In genomic region chr5:128432422-128432821, GRCm38 (mm10) we compare ENCODE assay signal across 9 mouse cellular contexts. TPM values are rescaled to one million over a fixed set of nuclear protein-coding genes. Genes with fewer than 3 reads are reported as not detected.
A peak's percentile ranks its signal among the peaks of the same experiment; 100 is the strongest.
DNase-seq lines count a peak whose midpoint lies in the region; ATAC-seq lines count a peak whose summit lies in the region.
"Had no signal": no experiment of that assay in that cellular context is flagged by ENCODE, and none has a peak within 500 bp of the region (broad histone marks: within the 10 kb centered on the region; RNA-seq: fewer than 3 reads in every experiment).

No protein-coding gene starts in this region.

- H3K9me3 ChIP-seq in lung, embryonic 15.5 days = no peaks in the 10 kb centered on the region
- H3K9me3 ChIP-seq in forebrain, embryonic 14.5 days (replicated peaks; ENCODE audit: control insufficient read depth, low read length) = no peaks in the 10 kb centered on the region
- H3K9me3 ChIP-seq in limb, embryonic 11.5 days (ENCODE audit: control insufficient read depth, low read length) = no peaks in the 10 kb centered on the region
- H3K9me3 ChIP-seq in stomach, embryonic 15.5 days = no peaks in the 10 kb centered on the region

- no peaks in the 10 kb centered on the region for H3K36me3 ChIP-seq in lung, embryonic 15.5 days
- no peaks in the 10 kb centered on the region for H3K36me3 ChIP-seq in forebrain, embryonic 14.5 days (ENCODE audit: control insufficient read depth, insufficient read depth, low read length)
- H3K36me3 ChIP-seq in limb, embryonic 11.5 days (ENCODE audit: control insufficient read depth, insufficient read depth, low read length) = no peaks in the 10 kb centered on the region
- no peaks in the 10 kb centered on the region for H3K36me3 ChIP-seq in stomach, embryonic 15.5 days

- peak overlapping the region; percentile 38 for H3K9ac ChIP-seq in lung, embryonic 15.5 days
- peak overlapping the region; percentile 50 for H3K9ac ChIP-seq in forebrain, embryonic 14.5 days (ENCODE audit: low read length)
- no peak overlapping the region for H3K9ac ChIP-seq in limb, embryonic 11.5 days (ENCODE audit: low read length)
- H3K9ac ChIP-seq in stomach, embryonic 15.5 days = no peak overlapping the region

- under 1% methylated on average over 30 of the region's 37 CpGs for WGBS in lung, embryonic 15.5 days
- under 1% methylated on average over 36 of the region's 37 CpGs for WGBS in forebrain, embryonic 14.5 days
- WGBS in limb, embryonic 11.5 days = under 1% methylated on average over 34 of the region's 37 CpGs
- WGBS in stomach, embryonic 15.5 days = 3% methylated on average over 37 of the region's 37 CpGs

- no peak overlapping the region for H3K27ac ChIP-seq in lung, embryonic 15.5 days
- no peak overlapping the region for H3K27ac ChIP-seq in forebrain, embryonic 14.5 days (ENCODE audit: low read depth, low read length)
- H3K27ac ChIP-seq in limb, embryonic 11.5 days (replicated peaks; ENCODE audit: low read depth, low read length) = no peak overlapping the region
- no peak overlapping the region for H3K27ac ChIP-seq in stomach, embryonic 15.5 days

- DNase-seq in lung, postnatal 14 days = no peak
- DNase-seq in forebrain, embryonic 14.5 days (ENCODE audit: low spot score) = no peak
- peak; percentile 46 for DNase-seq in limb, embryonic 11.5 days (ENCODE audit: low spot score)
- DNase-seq in adrenal gland, postnatal 4 days (ENCODE audit: low spot score in 2 of 2) = no peak
- DNase-seq: cerebellum, adult 9-11 months had no signal

- peaks cover 56% of the 10 kb centered on the region for H3K27me3 ChIP-seq in lung, embryonic 15.5 days
- H3K27me3 ChIP-seq in forebrain, embryonic 14.5 days (replicated peaks; ENCODE audit: control insufficient read depth, insufficient read depth, low read length) = peaks cover 44% of the 10 kb centered on the region
- peaks cover 47% of the 10 kb centered on the region for H3K27me3 ChIP-seq in limb, embryonic 11.5 days (ENCODE audit: control insufficient read depth, insufficient read depth, low read length)
- peaks cover 61% of the 10 kb centered on the region for H3K27me3 ChIP-seq in stomach, embryonic 15.5 days (replicated peaks)

- peak overlapping the region; percentile 48 for H3K4me3 ChIP-seq in lung, embryonic 15.5 days
- H3K4me3 ChIP-seq in forebrain, embryonic 14.5 days (ENCODE audit: low read depth, low read length) = peak overlapping the region; percentile 43
- peak overlapping the region; percentile 35 for H3K4me3 ChIP-seq in limb, embryonic 11.5 days (ENCODE audit: low read depth, low read length)
- H3K4me3 ChIP-seq in stomach, embryonic 15.5 days (replicated peaks) = peak overlapping the region; percentile 32

- ATAC-seq in lung, embryonic 15.5 days (ENCODE audit: borderline replicate concordance, extremely low read depth, low FRiP score, low TSS enrichment) = no peak
- ATAC-seq in forebrain, embryonic 14.5 days = no peak
- ATAC-seq in limb, embryonic 11.5 days (ENCODE audit: insufficient number of reproducible peaks, low FRiP score, low TSS enrichment, low read depth) = no peak
- ATAC-seq in stomach, embryonic 15.5 days (ENCODE audit: insufficient read depth, low FRiP score, low read depth) = no peak
- ATAC-seq in megakaryocyte, adult 5-6 weeks (ENCODE audit: poor library complexity, severe bottlenecking) = no peak

- H3K4me1 ChIP-seq in lung, embryonic 15.5 days = peaks cover 5% of the 10 kb centered on the region; the same call in 1 of the 2 replicates
- H3K4me1 ChIP-seq in forebrain, embryonic 14.5 days (ENCODE audit: control insufficient read depth, insufficient read depth, low read length) = no peaks in the 10 kb centered on the region
- H3K4me1 ChIP-seq in limb, embryonic 11.5 days (ENCODE audit: control insufficient read depth, insufficient read depth, low read length) = no peaks in the 10 kb centered on the region
- H3K4me1 ChIP-seq in stomach, embryonic 15.5 days = no peaks in the 10 kb centered on the region

- peak overlapping the region; percentile 79 for H3K4me2 ChIP-seq in lung, embryonic 15.5 days
- peak overlapping the region; percentile 74 for H3K4me2 ChIP-seq in forebrain, embryonic 14.5 days (ENCODE audit: low read length)
- H3K4me2 ChIP-seq in limb, embryonic 11.5 days (ENCODE audit: low read depth, severe bottlenecking) = peak overlapping the region; percentile 89
- H3K4me2 ChIP-seq in stomach, embryonic 15.5 days = peak overlapping the region; percentile 48

RNA-seq across cellular contexts. Expression of gene Tmem132d, which starts 0.5 kb away (rescaled TPM):
- 1.4 and 2.3 TPM in 2 replicates for polyA plus RNA-seq in lung, embryonic 15.5 days (2015; fragmentation: Nextera tagmentation; extraction: Ambion mirVana)
- 0.86 and 1.1 TPM in 2 replicates for polyA plus RNA-seq in forebrain, embryonic 14.5 days (2014; fragmentation: Nextera tagmentation; extraction: Ambion mirVana)
- 0.47 and 0.60 TPM in 2 replicates for polyA plus RNA-seq in limb, embryonic 11.5 days (2014; fragmentation: Nextera tagmentation; extraction: Ambion mirVana)
- 0.05 and 0.12 TPM in 2 replicates for polyA plus RNA-seq in stomach, embryonic 15.5 days (2015; fragmentation: Nextera tagmentation; extraction: Ambion mirVana)
- 1 to 10 TPM in 1 of 2 experiments, under 1 TPM in 1; 0.48 to 1.3 TPM for total RNA-seq in adrenal gland, postnatal 4 days (2021)
- total RNA-seq in megakaryocyte, adult 5-6 weeks (2015) = not detected in 2 replicates
- total RNA-seq in megakaryocyte, adult 5-6 weeks (2017) = 0.07 TPM in 1 of 2 replicates, not detected in the other
- polyA plus RNA-seq: liver, embryonic 16.5 days had no signal

Comparison
In these comparisons a context has a peak if more than half of its experiments do, and no peak if none do; other contexts are left out.
1. H3K9ac ChIP-seq: peak in lung, embryonic 15.5 days (single experiment) and forebrain, embryonic 14.5 days (single experiment); none in limb, embryonic 11.5 days (single experiment) and stomach, embryonic 15.5 days (single experiment).
2. Peak in every context shown above with its lines, with median percentiles within 50 percentile points of each other: H3K4me2 ChIP-seq and H3K4me3 ChIP-seq.